Mouse (Mus musculus): ENCODE measurements at regions not wholly inside any gene's neighbourhood (a gene's known extent, or its start where the extent isn't known, plus 50 kb on each side); places are given as distances from the start of the nearest gene placed in this dataset.

GRCm38 (mm10) chr7:69837379-69837778, 529.2 kb downstream of the Nr2f2 start:
- no peak for DNase-seq (ENCODE audit: low spot score)

DNA sequence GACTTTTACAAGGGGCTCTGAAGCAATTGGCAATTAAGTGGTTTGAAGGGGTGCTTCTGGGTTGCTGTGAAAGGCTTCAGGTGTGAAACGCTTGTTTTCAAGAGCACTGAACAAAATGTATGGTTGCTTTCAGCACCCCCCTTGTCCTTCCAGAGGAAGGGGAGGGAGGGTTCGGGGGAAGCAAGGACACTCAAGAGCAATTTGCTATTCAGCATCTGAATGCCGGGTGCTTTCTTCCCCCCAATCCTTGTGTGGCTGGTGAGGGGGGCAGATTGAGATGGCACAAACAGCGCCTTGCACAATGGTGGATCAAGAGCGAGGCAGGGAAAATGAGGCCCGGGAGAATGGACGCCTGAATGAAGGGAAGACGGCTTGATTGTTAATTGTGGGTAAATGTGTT, 539.3 kb downstream of the Nr2f2 start:
- DNase-seq (ENCODE audit: low spot score): no peak

- DNase-seq (ENCODE audit: low spot score): no peak
Measured at GRCm38 (mm10) chr7:69820570-69820969, 546.0 kb downstream of the Nr2f2 start.

GRCm38 (mm10) chr7:69812301-69812700, 554.2 kb downstream of the Nr2f2 start:
- DNase-seq (ENCODE audit: low spot score): no peak

DNA sequence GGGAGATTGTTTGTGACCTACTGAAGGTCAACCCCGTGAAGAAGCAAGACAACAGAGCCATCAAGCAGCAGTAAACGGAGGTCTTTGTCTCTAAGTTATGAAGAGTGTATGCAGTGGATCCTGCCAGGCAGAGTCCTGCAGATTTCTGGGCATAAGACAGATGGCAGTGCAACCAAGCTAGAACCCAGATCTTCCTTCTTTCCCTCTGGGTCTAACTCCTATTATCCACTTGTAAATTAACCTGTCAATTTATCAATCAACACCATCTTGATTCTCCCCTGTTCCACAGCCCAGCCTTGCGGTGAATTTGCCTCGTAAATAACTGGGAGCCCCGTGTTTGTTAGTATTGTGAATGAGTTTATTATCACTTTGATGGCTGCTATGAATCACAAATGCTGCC, 555.7 kb downstream of the Nr2f2 start:
- DNase-seq (ENCODE audit: low spot score): no peak

DNA sequence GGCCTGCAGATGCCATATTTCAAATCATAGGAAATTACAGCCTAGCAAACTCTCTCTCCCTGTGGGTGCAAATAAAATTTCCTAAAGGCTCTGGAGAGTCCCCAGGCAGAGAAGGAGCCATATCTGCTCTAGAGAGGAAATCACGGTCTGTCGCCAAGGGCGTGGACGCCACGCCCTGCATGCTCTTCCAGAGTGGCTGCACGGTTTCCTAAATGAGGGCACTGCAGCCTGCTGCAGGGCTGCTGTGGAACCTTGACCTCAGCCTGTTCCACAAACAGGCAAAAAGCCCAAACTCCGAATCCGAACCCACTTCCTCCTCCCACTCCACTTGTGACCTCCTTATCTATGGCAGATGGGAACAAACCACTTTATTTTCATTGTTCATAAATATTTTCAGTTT, 559.3 kb downstream of the Nr2f2 start:
- no peak for DNase-seq (ENCODE audit: low spot score)

- no peak for DNase-seq (ENCODE audit: low spot score)
Measured at GRCm38 (mm10) chr7:69770980-69771348, 595.6 kb downstream of the Nr2f2 start.

DNA sequence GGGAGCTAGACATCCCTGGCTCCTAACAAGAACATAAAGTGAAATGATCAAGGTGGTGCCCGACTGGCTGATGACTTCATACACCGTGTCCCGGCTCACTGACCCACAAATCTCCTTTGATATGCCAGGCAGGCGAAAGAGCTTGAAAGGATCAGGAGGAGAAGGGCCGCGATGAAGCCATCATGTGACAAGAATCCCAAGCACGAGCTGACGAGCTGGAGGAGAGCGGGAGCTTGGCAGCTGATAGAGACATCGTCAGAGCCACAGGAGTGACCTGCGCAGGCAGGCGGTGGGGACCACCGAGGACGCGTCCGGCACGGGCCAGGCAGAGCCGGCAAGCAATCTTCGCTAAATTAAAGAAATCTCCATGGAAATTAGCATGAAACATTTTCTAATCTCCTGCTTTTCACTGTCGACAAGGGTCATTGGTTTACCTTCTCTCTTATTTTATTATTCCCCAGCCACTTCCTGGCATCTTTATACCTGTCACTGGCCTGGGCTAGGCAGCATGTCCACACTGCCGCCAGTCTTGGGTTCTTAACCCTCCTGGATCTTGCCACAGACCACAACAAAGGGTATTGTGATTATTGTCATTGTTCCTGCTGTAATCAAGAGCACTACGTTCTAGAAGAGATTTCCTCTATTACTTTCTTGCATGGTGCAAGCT, 596.1 kb downstream of the Nr2f2 start:
- no peak for DNase-seq (ENCODE audit: low spot score)

- DNase-seq (ENCODE audit: low spot score): no peak
Measured at GRCm38 (mm10) chr7:69766451-69766850, 600.1 kb downstream of the Nr2f2 start.

DNA sequence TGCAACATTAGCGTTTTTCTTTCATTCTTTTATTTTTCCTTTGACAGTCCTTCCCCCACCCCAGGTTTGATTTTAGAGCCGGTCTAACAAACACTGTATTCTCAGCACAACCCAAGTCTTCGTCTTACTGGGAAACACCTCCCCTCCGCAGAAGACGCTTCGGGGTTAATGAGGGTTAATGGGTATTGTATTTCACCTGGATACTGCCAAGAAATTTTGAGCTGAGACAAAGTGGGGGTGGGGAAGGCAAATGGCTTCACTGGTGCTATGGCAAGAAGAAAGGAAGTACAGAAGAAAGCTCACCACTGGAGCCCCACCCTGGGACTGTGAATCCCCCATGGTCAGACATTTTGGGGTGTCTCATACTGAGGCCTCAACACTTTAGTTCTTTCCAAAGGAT, 626.0 kb downstream of the Nr2f2 start:
- DNase-seq (ENCODE audit: low spot score): no peak

DNA sequence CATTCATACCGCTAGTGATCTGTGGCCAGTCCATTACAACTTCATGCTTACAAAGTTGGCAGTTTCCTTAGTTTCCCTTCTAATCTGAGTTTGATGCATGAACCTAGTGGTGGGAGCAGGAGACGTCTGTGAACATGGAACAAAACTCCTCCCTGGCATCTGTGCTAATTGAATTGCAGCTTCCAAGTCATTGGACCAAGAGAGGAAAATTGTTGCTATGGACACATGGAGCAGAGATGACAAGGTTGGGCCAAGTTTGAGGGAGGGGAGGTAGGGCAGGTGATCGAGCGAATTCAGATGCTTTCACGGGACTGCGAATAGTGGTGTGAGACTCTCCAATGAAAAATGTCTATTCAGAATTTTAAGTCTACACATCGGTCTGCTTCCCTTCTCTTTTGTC, 627.5 kb downstream of the Nr2f2 start:
- DNase-seq (ENCODE audit: low spot score): no peak

DNA sequence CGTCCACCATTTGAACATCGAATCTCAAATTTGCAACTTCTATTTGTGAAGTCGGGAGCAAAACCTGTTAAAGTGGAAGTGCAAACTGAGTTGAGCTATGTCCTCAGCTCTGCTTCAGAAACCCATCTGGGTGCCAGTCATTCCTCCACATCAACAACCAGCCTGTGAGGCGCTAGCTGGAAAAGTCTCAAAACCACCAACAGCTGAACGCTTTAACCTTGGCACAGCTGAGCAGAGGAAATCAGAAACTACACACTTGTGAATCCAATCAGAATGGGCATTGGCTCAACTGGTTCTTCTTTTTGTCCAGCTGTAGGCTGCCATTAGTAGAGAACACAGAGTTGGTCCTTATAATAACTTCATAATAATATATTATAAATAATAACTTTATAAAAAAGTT, 651.5 kb downstream of the Nr2f2 start:
- no peak for DNase-seq (ENCODE audit: low spot score)

DNA sequence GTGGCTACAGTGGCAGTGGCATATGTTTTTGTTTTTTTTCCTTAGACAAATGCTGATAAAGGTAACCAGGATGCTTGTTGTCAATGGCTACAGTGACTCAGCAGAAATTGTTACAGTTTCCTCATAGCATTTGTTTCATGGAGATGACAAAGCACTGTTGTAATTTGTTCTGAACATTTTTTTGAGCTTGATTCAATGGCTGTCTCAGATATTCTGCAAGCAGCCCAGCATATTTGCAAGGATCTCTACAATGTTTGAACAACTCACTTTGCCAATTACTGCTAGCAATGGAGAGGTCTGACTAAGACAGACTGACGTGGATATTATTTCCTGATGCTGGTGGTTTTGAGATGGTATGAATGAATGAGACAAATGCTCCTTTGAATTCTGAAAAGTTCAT, 696.3 kb downstream of the Nr2f2 start:
- DNase-seq (ENCODE audit: low spot score): no peak

- DNase-seq (ENCODE audit: low spot score): no peak
Measured at GRCm38 (mm10) chr7:69655583-69655982, 711.0 kb downstream of the Nr2f2 start.

DNA sequence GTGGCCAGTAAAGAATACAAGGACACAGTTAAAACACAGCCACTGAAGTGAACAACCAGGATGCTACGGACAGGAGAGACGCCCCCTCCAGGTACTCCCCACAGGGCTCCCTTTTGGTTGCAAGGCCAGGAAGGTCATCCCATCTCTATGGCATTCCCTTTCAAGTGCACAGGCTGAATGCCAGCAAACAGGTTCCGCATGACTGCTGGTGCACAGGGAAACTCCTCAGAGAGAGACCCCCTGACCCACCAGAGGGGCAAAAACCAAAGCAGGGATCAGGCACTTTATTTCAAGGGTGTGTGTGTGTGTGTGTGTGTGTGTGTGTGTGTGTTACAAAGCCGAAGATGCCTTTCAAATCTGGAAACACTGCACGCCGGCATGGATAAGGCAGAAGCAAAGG, 721.1 kb downstream of the Nr2f2 start:
- no peak for DNase-seq (ENCODE audit: low spot score)

DNA sequence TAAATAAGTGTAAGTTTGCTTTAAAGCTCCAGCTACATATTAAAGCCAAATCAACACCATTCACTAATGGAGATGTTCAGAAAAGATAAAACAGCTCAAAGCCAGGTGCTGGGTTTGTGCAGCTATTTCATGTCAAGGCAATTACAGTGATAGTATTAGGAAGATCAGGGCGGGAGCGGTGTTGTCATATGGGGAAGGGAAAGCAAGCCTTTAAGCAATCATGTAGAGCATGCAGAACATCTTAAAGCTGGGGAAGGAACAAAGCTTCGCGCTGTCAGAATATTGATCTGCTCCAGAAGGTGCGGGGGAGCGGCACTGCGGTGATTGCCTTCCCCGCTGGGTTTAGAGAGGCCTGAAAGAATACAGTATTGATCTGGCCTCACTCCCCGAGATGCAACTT, 724.9 kb downstream of the Nr2f2 start:
- DNase-seq (ENCODE audit: low spot score): no peak

DNA sequence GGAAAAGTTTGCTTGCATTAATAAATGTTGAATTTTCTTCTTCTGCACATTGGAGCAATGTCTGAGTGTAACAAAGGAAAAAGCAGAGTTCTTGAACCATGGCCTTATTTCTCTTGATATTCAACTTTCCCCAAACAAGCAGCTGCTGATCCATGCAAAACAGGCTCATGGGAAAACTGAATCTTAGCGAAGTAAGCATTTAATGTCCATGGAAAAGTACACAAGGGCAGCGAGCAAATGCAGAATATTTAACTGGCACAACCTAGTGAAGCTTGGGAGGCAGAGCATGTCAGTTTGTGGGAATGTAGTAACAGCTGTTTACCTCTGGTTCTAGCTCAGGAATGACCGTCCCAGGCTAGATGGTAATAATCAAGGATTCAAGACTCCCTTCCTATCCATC, 766.7 kb downstream of the Nr2f2 start:
- DNase-seq (ENCODE audit: low spot score): no peak

GRCm38 (mm10) chr7:69585716-69586115, 780.8 kb downstream of the Nr2f2 start:
- no peak for DNase-seq (ENCODE audit: low spot score)

- DNase-seq (ENCODE audit: low spot score): no peak
Measured at GRCm38 (mm10) chr7:69585131-69585530, 781.4 kb downstream of the Nr2f2 start.

GRCm38 (mm10) chr7:69584516-69584915, 782.0 kb downstream of the Nr2f2 start:
- no peak for DNase-seq (ENCODE audit: low spot score)

GRCm38 (mm10) chr7:69583901-69584300, 782.6 kb downstream of the Nr2f2 start:
- DNase-seq (ENCODE audit: low spot score): no peak

DNA sequence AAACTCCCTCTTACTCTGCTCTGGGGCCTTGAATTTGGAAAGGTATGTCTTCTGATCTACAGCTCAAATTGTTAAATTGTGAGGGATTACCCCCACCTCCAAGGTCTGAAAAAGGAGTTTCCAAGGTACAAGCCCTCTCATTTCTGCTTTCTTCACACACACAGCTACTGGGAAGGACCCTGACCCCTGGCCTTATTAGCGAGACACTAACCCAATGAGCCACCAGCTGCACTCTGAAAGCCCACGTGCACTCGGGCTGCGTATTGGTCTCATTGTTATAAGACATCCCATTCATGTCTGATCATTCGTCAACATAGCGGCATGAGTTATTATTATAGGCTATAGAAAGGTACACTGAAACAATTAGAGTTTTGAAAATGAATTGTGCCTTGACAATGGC, 784.9 kb downstream of the Nr2f2 start:
- no peak for DNase-seq (ENCODE audit: low spot score)

- no peak for DNase-seq (ENCODE audit: low spot score)
Measured at GRCm38 (mm10) chr7:69578958-69579810, 787.4 kb downstream of the Nr2f2 start.

- DNase-seq (ENCODE audit: low spot score): no peak
Measured at GRCm38 (mm10) chr7:69577754-69578153, 788.8 kb downstream of the Nr2f2 start.
